Mouse (Mus musculus) MEL (cell line): ENCODE measurements around the gene Trmt1. TPM values are rescaled to one million over a fixed set of nuclear protein-coding genes. Genes with fewer than 3 reads are reported as not detected.

Experiments
- DNase-seq: peaks from one replicate; pipeline ENCODE4 v3.0.0; 2011; ENCODE audit warnings: low read depth, low spot score
- H3K27ac ChIP-seq: 2 replicates; pipeline ENCODE4 v1.5.1; 2012; ENCODE audit warnings: low read depth, mild to moderate bottlenecking, control low read depth, low read length, moderate library complexity; ENCODE audit not compliant: control insufficient read depth
- H3K27me3 ChIP-seq, 2 experiments: fragments of 150-350 bp in 1 of 2; sonication (generic) in 1 of 2; 2 replicates each; pipeline ENCODE4 v1.6.1; 2012; ENCODE audit warnings: low read length in 2 of 2, mild to moderate bottlenecking in 2 of 2, improper control_type of control experiment in 1 of 2, moderate library complexity in 1 of 2; ENCODE audit not compliant: insufficient read depth in 2 of 2, control insufficient read depth in 1 of 2
- H3K36me3 ChIP-seq, 2 experiments: 2 replicates each; pipeline ENCODE4 v1.6.1; 2012 to 2014; ENCODE audit warnings: low read length in 2 of 2, improper control_type of control experiment in 1 of 2, inconsistent platforms in 1 of 2, mild to moderate bottlenecking in 1 of 2; ENCODE audit not compliant: insufficient read depth in 2 of 2, control insufficient read depth in 1 of 2
- H3K4me1 ChIP-seq, 2 experiments: fragments of 150-350 bp in 1 of 2; sonication (generic) in 1 of 2; 2 replicates each; pipeline ENCODE4 v1.6.1; 2012; ENCODE audit warnings: low read length in 2 of 2, improper control_type of control experiment in 1 of 2, mild to moderate bottlenecking in 1 of 2; ENCODE audit not compliant: insufficient read depth in 2 of 2, control insufficient read depth in 1 of 2
- H3K4me3 ChIP-seq, 2 experiments: fragments of 150-350 bp in 1 of 2; sonication (generic) in 1 of 2; 2 replicates each; pipeline ENCODE4 v1.5.1; 2012; ENCODE audit warnings: low read depth in 2 of 2, low read length in 2 of 2, mild to moderate bottlenecking in 2 of 2, moderate library complexity in 2 of 2, control low read depth in 1 of 2, improper control_type of control experiment in 1 of 2; ENCODE audit not compliant: control insufficient read depth in 1 of 2, insufficient read depth in 1 of 2
- H3K79me2 ChIP-seq: 2 replicates; pipeline ENCODE4 v1.6.1; 2012; ENCODE audit warnings: mild to moderate bottlenecking, low read length, moderate library complexity; ENCODE audit not compliant: control insufficient read depth, poor library complexity, insufficient read depth
- H3K9ac ChIP-seq: 2 replicates; pipeline ENCODE4 v1.6.1; 2012; ENCODE audit warnings: low read depth, mild to moderate bottlenecking, control low read depth, low read length, moderate library complexity; ENCODE audit not compliant: control insufficient read depth, poor library complexity, severe bottlenecking
- H3K9me3 ChIP-seq: fragments of 150-350 bp; sonication (generic); replicated peaks from 2 replicates; pipeline ENCODE4 v1.6.1; 2012; ENCODE audit warnings: mild to moderate bottlenecking, low read length, improper control_type of control experiment, moderate library complexity; ENCODE audit not compliant: insufficient read depth
- CHD1 ChIP-seq: IDR thresholded peaks from 2 replicates; pipeline ENCODE4 v1.6.1; 2012; ENCODE audit warnings: low read depth, mild to moderate bottlenecking, inconsistent platforms, low read length, improper control_type of control experiment
- CHD2 ChIP-seq: IDR thresholded peaks from 2 replicates; pipeline ENCODE4 v1.6.1; 2011; ENCODE audit warnings: low read length, improper control_type of control experiment
- CTCF ChIP-seq, 3 experiments: IDR thresholded peaks in 2 of 3; conservative IDR thresholded peaks in 1 of 3; 2 replicates each; pipeline ENCODE4 v1.5.1; 2011 to 2012; ENCODE audit warnings: low read length in 3 of 3, low read depth in 2 of 3, mild to moderate bottlenecking in 2 of 3, improper control_type of control experiment in 1 of 3, inconsistent platforms in 1 of 3, mixed read lengths in 1 of 3, moderate library complexity in 1 of 3; ENCODE audit not compliant: control insufficient read depth in 1 of 3, insufficient read depth in 1 of 3, poor library complexity in 1 of 3, severe bottlenecking in 1 of 3
- EP300 ChIP-seq, 2 experiments: IDR thresholded peaks; 2 replicates each; pipeline ENCODE4 v1.6.1; 2011; ENCODE audit warnings: improper control_type of control experiment in 2 of 2, low read length in 2 of 2, low read depth in 1 of 2, mild to moderate bottlenecking in 1 of 2
- JUND ChIP-seq: IDR thresholded peaks from 2 replicates; pipeline ENCODE4 v1.6.1; 2011; ENCODE audit warnings: low read depth, mild to moderate bottlenecking, improper control_type of control experiment, low read length
- MAFK ChIP-seq: IDR thresholded peaks from 2 replicates; pipeline ENCODE4 v1.6.1; 2011; ENCODE audit warnings: low read depth, mild to moderate bottlenecking, low read length, improper control_type of control experiment, borderline replicate concordance
- MAZ ChIP-seq: IDR thresholded peaks from 2 replicates; pipeline ENCODE4 v1.6.1; 2012; ENCODE audit warnings: low read depth, mild to moderate bottlenecking, inconsistent platforms, low read length, improper control_type of control experiment
- MEF2A ChIP-seq: IDR thresholded peaks from 2 replicates; pipeline ENCODE4 v1.6.1; 2014; ENCODE audit warnings: low read depth, mild to moderate bottlenecking, inconsistent platforms, low read length, improper control_type of control experiment; ENCODE audit not compliant: poor library complexity, insufficient replicate concordance, severe bottlenecking; ENCODE audit errors: extremely low read depth
- MXI1 ChIP-seq: IDR thresholded peaks from 2 replicates; pipeline ENCODE4 v1.6.1; 2011; ENCODE audit warnings: mild to moderate bottlenecking, low read depth, low read length, improper control_type of control experiment
- MYB ChIP-seq: IDR thresholded peaks from 2 replicates; pipeline ENCODE4 v1.6.1; 2011; ENCODE audit warnings: mild to moderate bottlenecking, low read depth, low read length, improper control_type of control experiment
- MYC ChIP-seq: IDR thresholded peaks from 2 replicates; pipeline ENCODE4 v1.6.1; 2011; ENCODE audit warnings: low read depth, mild to moderate bottlenecking, low read length, improper control_type of control experiment, moderate library complexity
- POLR2A ChIP-seq, 2 experiments: IDR thresholded peaks; 2 replicates each; pipeline ENCODE4 v1.6.1; 2011 to 2012; ENCODE audit warnings: low read length in 2 of 2, mild to moderate bottlenecking in 2 of 2, control low read depth in 1 of 2, improper control_type of control experiment in 1 of 2, low read depth in 1 of 2, moderate library complexity in 1 of 2; ENCODE audit not compliant: control insufficient read depth in 1 of 2, insufficient read depth in 1 of 2, poor library complexity in 1 of 2
- POLR2AphosphoS2 ChIP-seq: IDR thresholded peaks from 2 replicates; pipeline ENCODE4 v1.6.1; 2011; ENCODE audit warnings: low read length, improper control_type of control experiment
- POLR2AphosphoS5 ChIP-seq: IDR thresholded peaks from 2 replicates; pipeline ENCODE4 v1.6.1; 2012; ENCODE audit warnings: low read depth, borderline replicate concordance, mild to moderate bottlenecking, inconsistent platforms, low read length, moderate library complexity, mixed read lengths
- RCOR1 ChIP-seq: IDR thresholded peaks from 2 replicates; pipeline ENCODE4 v1.6.1; 2012; ENCODE audit warnings: low read depth, mild to moderate bottlenecking, inconsistent platforms, low read length, improper control_type of control experiment
- SIN3A ChIP-seq: IDR thresholded peaks from 2 replicates; pipeline ENCODE4 v1.6.1; 2012; ENCODE audit warnings: low read length, improper control_type of control experiment, inconsistent platforms
- SMC3 ChIP-seq: IDR thresholded peaks from 2 replicates; pipeline ENCODE4 v1.6.1; 2011; ENCODE audit warnings: low read depth, low read length, improper control_type of control experiment
- TAL1 ChIP-seq: IDR thresholded peaks from 2 replicates; pipeline ENCODE4 v1.6.1; 2012; ENCODE audit warnings: mild to moderate bottlenecking, inconsistent platforms, low read length, moderate library complexity, mixed read lengths
- UBTF ChIP-seq: IDR thresholded peaks from 2 replicates; pipeline ENCODE4 v1.6.1; 2012; ENCODE audit warnings: low read depth, mild to moderate bottlenecking, inconsistent platforms, low read length, improper control_type of control experiment, moderate library complexity, borderline replicate concordance; ENCODE audit not compliant: insufficient read depth
- ZMIZ1 ChIP-seq: IDR thresholded peaks from 2 replicates; pipeline ENCODE4 v1.6.1; 2012; ENCODE audit warnings: low read depth, mild to moderate bottlenecking, inconsistent platforms, low read length, improper control_type of control experiment, moderate library complexity
- ZNF384 ChIP-seq: IDR thresholded peaks from 2 replicates; pipeline ENCODE4 v1.6.1; 2012; ENCODE audit warnings: low read depth, mild to moderate bottlenecking, inconsistent platforms, low read length, improper control_type of control experiment
- polyA plus RNA-seq, 2 experiments: library from polyadenylated mRNA; stranded (reverse) in 1 of 2; unstranded in 1 of 2; fragments of >175 nt in 1 of 2; fragments of >200 nt in 1 of 2; gene quantifications; 2 replicates each; pipeline versions ENCODE4 v1.2.1 to v1.2.4; 2012; ENCODE audit warnings: low replicate concordance in 2 of 2, low read depth in 1 of 2; ENCODE audit not compliant: insufficient read length in 2 of 2, insufficient read depth in 1 of 2, missing spikeins in 1 of 2
- total RNA-seq: library from RNA; depleted of rRNA; stranded (reverse); fragments of 300-350 nt; gene quantifications from 2 replicates; pipeline ENCODE4 v1.2.3, GENCODE M21; 2012

Gene Trmt1
- total and polyA plus RNA-seq, 3 experiments = 183 to 221 TPM; not detected in 1

- TF ChIP-seq MXI1 (peak; percentile 87), MEF2A (no peak), UBTF (no peak)
Observed at GRCm38 (mm10) chr8:84703466-84704249, 17.6 kb downstream of the Trmt1 start (continued).

GRCm38 (mm10) chr8:84704356-84704755 is 18.2 kb downstream of the Trmt1 start:
- Histone ChIP-seq H3K27ac (peak overlapping the region; percentile 98), H3K27me3 (no peaks in the 10 kb centered on the region), H3K9me3 (no peaks in the 10 kb centered on the region), H3K4me3 (peak overlapping the region; percentile 36 to 98), H3K9ac (peak overlapping the region; percentile 98), H3K79me2 (peaks cover 32% of the 10 kb centered on the region), H3K4me1 (peaks cover 6 to 25% of the 10 kb centered on the region in 2 experiments), H3K36me3 (peaks cover 0 to 20% of the 10 kb centered on the region in 2 experiments; a peak in 2 of 4 replicates)
- peak; percentile 91 for DNase-seq
- TF ChIP-seq MYC (no peak), ZNF384 (no peak), SIN3A (peak; percentile 34; the same call in 1 of the 2 replicates), UBTF (0 out of 2 replicates have a peak, but pooled peaks have one; percentile 37), TAL1 (no peak), JUND (no peak), SMC3 (peak; percentile 46; the same call in 1 of the 2 replicates), CTCF (IDR thresholded peaks at IDR 0.05 in 2 of 3, conservative IDR thresholded peaks at IDR 0.05 in 1 of 3; ENCODE audit: control insufficient read depth in 1 of 3, insufficient read depth in 1 of 3, low read depth in 2 of 3, low read length in 3 of 3, poor library complexity in 1 of 3, severe bottlenecking in 1 of 3) (peak; percentile 69 to 84 (median 72)), ZMIZ1 (no peak), POLR2A (IDR thresholded peaks at IDR 0.05; ENCODE audit: control insufficient read depth in 1 of 2, insufficient read depth in 1 of 2, low read depth in 1 of 2, low read length in 2 of 2, poor library complexity in 1 of 2) (no peak; a peak in 1 of 4 replicates), MAZ (peak; percentile 18; the same call in 1 of the 2 replicates)

GRCm38 (mm10) chr8:84704867-84705831 is 19.0 kb downstream of the Trmt1 start:
- H3K79me2 ChIP-seq = peaks cover 32% of the 10 kb centered on the region
- H3K9me3 ChIP-seq = no peaks in the 10 kb centered on the region
- H3K27ac ChIP-seq = peak overlapping the region; percentile 98
- H3K4me1 ChIP-seq = peaks cover 4 to 17% of the 10 kb centered on the region in 2 experiments
- H3K4me3 ChIP-seq = peak overlapping the region; percentile 36 to 62
- no peaks in the 10 kb centered on the region for H3K27me3 ChIP-seq
- peaks cover 0 to 16% of the 10 kb centered on the region in 2 experiments; a peak in 2 of 4 replicates for H3K36me3 ChIP-seq
- TF ChIP-seq MAFK (no peak), CHD2 (peak; percentile 57; the same call in 1 of the 2 replicates), SMC3 (peak; percentile 6), POLR2A (IDR thresholded peaks at IDR 0.05; ENCODE audit: control insufficient read depth in 1 of 2, insufficient read depth in 1 of 2, low read depth in 1 of 2, low read length in 2 of 2, poor library complexity in 1 of 2) (peak; percentile 51 to 76), MXI1 (peak; percentile 42; the same call in 1 of the 2 replicates), MAZ (peak; percentile 54), CHD1 (peak; percentile 69), MYC (no peak), ZMIZ1 (peak; percentile 31), EP300 (IDR thresholded peaks at IDR 0.05; ENCODE audit: low read depth in 1 of 2, low read length in 2 of 2) (peak in 1 of 2 experiments; percentile 16; a peak in 1 of 4 replicates), POLR2AphosphoS5 (peak; percentile 96; the same call in 1 of the 2 replicates), ZNF384 (peak; percentile 65), MEF2A (no peak), RCOR1 (no peak; the same call in 1 of the 2 replicates), UBTF (peak; percentile 36; the same call in 1 of the 2 replicates), MYB (peak; percentile 71), POLR2AphosphoS2 (peak; percentile 98)
- peak overlapping the region; percentile 98 for H3K9ac ChIP-seq
- DNase-seq = peak; percentile 82
